Mouse (Mus musculus): ENCODE results near the gene Taf12. TPM values are rescaled to one million over a fixed set of nuclear protein-coding genes. Genes with fewer than 3 reads are reported as not detected.

Taf12 gene
- 33.6 and 38.5 TPM in 2 replicates for polyA plus RNA-seq (2012; ENCODE audit: insufficient read depth, insufficient read length, missing spikeins)

DNA sequence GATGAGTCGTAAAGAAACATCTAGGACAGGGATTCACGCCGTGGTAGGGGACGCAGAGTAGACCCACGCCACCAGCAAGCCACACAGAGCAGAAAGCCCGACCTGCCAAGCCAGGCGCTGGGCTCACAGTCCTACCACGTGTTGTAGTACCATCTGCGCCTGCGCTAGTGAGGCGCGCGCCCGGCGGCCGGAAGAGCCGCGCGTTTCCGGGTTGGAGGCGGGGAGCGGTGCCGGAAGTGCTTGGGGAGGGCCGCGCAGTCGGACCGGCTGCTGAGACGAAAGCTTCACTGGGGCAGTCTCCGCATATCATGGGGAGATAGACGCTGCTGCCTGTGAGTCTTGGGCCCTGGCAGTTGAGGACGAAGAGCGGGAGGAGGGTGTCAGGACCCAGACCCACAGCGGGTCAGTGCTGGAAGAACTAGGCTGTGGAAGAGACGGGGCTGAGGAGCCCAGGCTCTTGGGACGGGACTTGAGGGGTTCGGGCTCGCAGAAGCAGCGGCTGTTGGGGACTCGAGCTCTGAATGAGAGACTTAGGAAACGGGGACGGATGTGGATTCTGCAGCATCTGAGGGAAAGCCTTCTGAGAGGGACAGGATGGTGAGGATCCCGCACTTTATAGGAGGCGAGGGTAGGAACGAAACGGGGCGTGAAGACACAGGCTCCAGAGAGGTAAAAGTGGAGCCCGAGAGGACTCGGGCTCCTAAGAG is at the start of gene Taf12:
Gene Taf12 (plus strand): TSS at position 220 of the 707 bp plus-strand sequence.
- H3K27ac ChIP-seq (ENCODE audit: insufficient read depth, low read depth, low read length): peak within 1 kb of the TSS; percentile 74
- H3K4me1 ChIP-seq (ENCODE audit: control insufficient read depth, insufficient read depth, low read length): peaks cover 18% of the 10 kb centered on the region
- H3K4me3 ChIP-seq (ENCODE audit: insufficient read depth, low read length): peak within 1 kb of the TSS; percentile 82
- peak; percentile 100 for TF ChIP-seq POLR2A (IDR thresholded peaks at IDR 0.05; ENCODE audit: borderline replicate concordance, low read depth, low read length)
- no peak for TF ChIP-seq CTCF (IDR thresholded peaks at IDR 0.05; ENCODE audit: low read depth, low read length)

GRCm38 (mm10) chr4:132230422-132230821 is 43.8 kb upstream of the Taf12 start:
- no peak overlapping the region for H3K4me3 ChIP-seq (ENCODE audit: insufficient read depth, low read length)
- 0 out of 2 replicates have a peak, but pooled peaks cover 2% of the 10 kb centered on the region for H3K4me1 ChIP-seq (ENCODE audit: control insufficient read depth, insufficient read depth, low read length)
- H3K27ac ChIP-seq (ENCODE audit: insufficient read depth, low read depth, low read length): no peak overlapping the region
- TF ChIP-seq POLR2A (IDR thresholded peaks at IDR 0.05; ENCODE audit: borderline replicate concordance, low read depth, low read length) (no peak), CTCF (IDR thresholded peaks at IDR 0.05; ENCODE audit: low read depth, low read length) (no peak)

DNA sequence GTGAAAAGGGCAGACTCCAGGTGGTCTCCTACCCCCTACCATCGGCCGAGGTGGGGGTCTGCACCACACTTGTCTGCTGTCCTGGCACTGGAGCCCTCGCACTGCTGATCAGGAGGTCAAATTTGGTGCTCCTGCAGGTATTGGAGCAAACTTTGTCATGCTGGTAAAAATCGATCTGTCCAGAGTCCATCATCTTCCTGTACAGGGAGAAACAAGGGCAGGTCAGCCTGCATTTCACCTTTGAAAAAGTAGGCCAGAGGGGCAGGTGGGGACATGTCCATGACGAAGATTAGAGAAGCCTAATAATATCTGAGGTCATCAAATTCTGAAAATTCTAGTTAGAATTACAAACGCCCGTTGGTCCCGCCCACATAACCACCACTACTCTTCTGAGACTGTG is 39.5 kb upstream of the Taf12 start:
- no peaks in the 10 kb centered on the region for H3K4me1 ChIP-seq (ENCODE audit: control insufficient read depth, insufficient read depth, low read length)
- H3K4me3 ChIP-seq (ENCODE audit: insufficient read depth, low read length): no peak overlapping the region
- TF ChIP-seq POLR2A (IDR thresholded peaks at IDR 0.05; ENCODE audit: borderline replicate concordance, low read depth, low read length): no peak
- no peak for TF ChIP-seq CTCF (IDR thresholded peaks at IDR 0.05; ENCODE audit: low read depth, low read length)
- H3K27ac ChIP-seq (ENCODE audit: insufficient read depth, low read depth, low read length): no peak overlapping the region

GRCm38 (mm10) chr4:132238356-132238755 is 35.8 kb upstream of the Taf12 start:
- TF ChIP-seq POLR2A (IDR thresholded peaks at IDR 0.05; ENCODE audit: borderline replicate concordance, low read depth, low read length) (no peak), CTCF (IDR thresholded peaks at IDR 0.05; ENCODE audit: low read depth, low read length) (no peak)
- H3K4me1 ChIP-seq (ENCODE audit: control insufficient read depth, insufficient read depth, low read length): no peaks in the 10 kb centered on the region
- no peak overlapping the region for H3K27ac ChIP-seq (ENCODE audit: insufficient read depth, low read depth, low read length)
- no peak overlapping the region for H3K4me3 ChIP-seq (ENCODE audit: insufficient read depth, low read length)

GRCm38 (mm10) chr4:132240367-132240766 is 33.8 kb upstream of the Taf12 start:
- H3K4me1 ChIP-seq (ENCODE audit: control insufficient read depth, insufficient read depth, low read length): peaks cover under 1% of the 10 kb centered on the region; the same call in 1 of the 2 replicates
- no peak overlapping the region for H3K4me3 ChIP-seq (ENCODE audit: insufficient read depth, low read length)
- no peak for TF ChIP-seq CTCF (IDR thresholded peaks at IDR 0.05; ENCODE audit: low read depth, low read length)
- no peak for TF ChIP-seq POLR2A (IDR thresholded peaks at IDR 0.05; ENCODE audit: borderline replicate concordance, low read depth, low read length)
- no peak overlapping the region for H3K27ac ChIP-seq (ENCODE audit: insufficient read depth, low read depth, low read length)

DNA sequence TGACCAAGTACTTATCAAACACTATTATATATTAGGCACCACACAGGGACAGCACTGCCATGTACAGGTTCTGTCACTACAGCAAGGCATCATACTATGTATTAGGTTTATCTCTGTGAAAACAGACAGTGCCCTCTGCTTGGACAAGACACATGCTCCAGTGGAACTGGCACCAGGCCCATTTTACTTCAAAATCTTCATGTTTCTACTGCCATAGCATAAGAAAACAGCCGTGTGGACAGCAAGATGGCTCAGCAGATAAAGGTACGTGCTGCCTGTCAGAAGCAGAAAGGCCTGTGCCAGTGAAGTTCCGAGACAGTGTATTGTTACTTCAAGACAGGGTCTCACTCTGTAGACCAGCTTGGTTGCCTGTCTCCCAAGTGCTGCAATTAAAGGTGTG is 33.0 kb upstream of the Taf12 start:
- TF ChIP-seq POLR2A (IDR thresholded peaks at IDR 0.05; ENCODE audit: borderline replicate concordance, low read depth, low read length): no peak
- no peak for TF ChIP-seq CTCF (IDR thresholded peaks at IDR 0.05; ENCODE audit: low read depth, low read length)
- Histone ChIP-seq H3K27ac (ENCODE audit: insufficient read depth, low read depth, low read length) (no peak overlapping the region), H3K4me1 (ENCODE audit: control insufficient read depth, insufficient read depth, low read length) (peaks cover 5% of the 10 kb centered on the region), H3K4me3 (ENCODE audit: insufficient read depth, low read length) (no peak overlapping the region)

- TF ChIP-seq POLR2A (IDR thresholded peaks at IDR 0.05; ENCODE audit: borderline replicate concordance, low read depth, low read length) (no peak), CTCF (IDR thresholded peaks at IDR 0.05; ENCODE audit: low read depth, low read length) (no peak)
- H3K27ac ChIP-seq (ENCODE audit: insufficient read depth, low read depth, low read length): no peak overlapping the region
- peaks cover 26% of the 10 kb centered on the region for H3K4me1 ChIP-seq (ENCODE audit: control insufficient read depth, insufficient read depth, low read length)
- no peak overlapping the region for H3K4me3 ChIP-seq (ENCODE audit: insufficient read depth, low read length)
Measured at GRCm38 (mm10) chr4:132245643-132246042, 28.5 kb upstream of the Taf12 start.

GRCm38 (mm10) chr4:132247451-132247997 is 26.7 kb upstream of the Taf12 start:
- Histone ChIP-seq H3K27ac (ENCODE audit: insufficient read depth, low read depth, low read length) (peak overlapping the region; percentile 69), H3K4me1 (ENCODE audit: control insufficient read depth, insufficient read depth, low read length) (peaks cover 26% of the 10 kb centered on the region), H3K4me3 (ENCODE audit: insufficient read depth, low read length) (no peak overlapping the region)
- TF ChIP-seq POLR2A (IDR thresholded peaks at IDR 0.05; ENCODE audit: borderline replicate concordance, low read depth, low read length) (no peak), CTCF (IDR thresholded peaks at IDR 0.05; ENCODE audit: low read depth, low read length) (no peak)

GRCm38 (mm10) chr4:132251596-132251995 is 22.6 kb upstream of the Taf12 start:
- TF ChIP-seq CTCF (IDR thresholded peaks at IDR 0.05; ENCODE audit: low read depth, low read length) (no peak), POLR2A (IDR thresholded peaks at IDR 0.05; ENCODE audit: borderline replicate concordance, low read depth, low read length) (no peak)
- H3K27ac ChIP-seq (ENCODE audit: insufficient read depth, low read depth, low read length): no peak overlapping the region
- H3K4me1 ChIP-seq (ENCODE audit: control insufficient read depth, insufficient read depth, low read length): peaks cover 31% of the 10 kb centered on the region
- no peak overlapping the region for H3K4me3 ChIP-seq (ENCODE audit: insufficient read depth, low read length)

DNA sequence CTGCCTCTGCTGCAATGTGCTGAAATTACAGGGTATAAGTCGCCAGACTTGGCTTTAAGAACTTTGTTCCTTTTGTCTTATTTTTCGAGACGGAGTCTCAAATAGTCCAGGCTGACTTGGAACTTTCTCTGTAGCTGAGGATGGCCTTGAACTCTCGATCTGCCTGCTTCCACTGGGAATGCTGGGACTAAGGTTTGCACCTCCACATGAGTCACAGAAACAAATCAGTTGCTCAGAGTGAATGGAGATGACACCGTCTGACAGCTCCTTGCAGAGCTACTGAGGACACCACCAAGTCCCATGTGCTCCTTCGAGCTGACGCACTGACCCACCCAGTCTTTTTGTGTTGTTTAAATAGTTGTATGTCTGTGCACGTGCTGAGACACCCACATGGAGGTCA is 21.0 kb upstream of the Taf12 start:
- Histone ChIP-seq H3K4me1 (ENCODE audit: control insufficient read depth, insufficient read depth, low read length) (peaks cover 21% of the 10 kb centered on the region), H3K27ac (ENCODE audit: insufficient read depth, low read depth, low read length) (no peak overlapping the region), H3K4me3 (ENCODE audit: insufficient read depth, low read length) (no peak overlapping the region)
- TF ChIP-seq CTCF (IDR thresholded peaks at IDR 0.05; ENCODE audit: low read depth, low read length): no peak

All from bone marrow macrophage, adult 2 months (primary cell).